Mouse (Mus musculus): ENCODE data around the gene Mast4.

The Mast4 gene

DNA sequence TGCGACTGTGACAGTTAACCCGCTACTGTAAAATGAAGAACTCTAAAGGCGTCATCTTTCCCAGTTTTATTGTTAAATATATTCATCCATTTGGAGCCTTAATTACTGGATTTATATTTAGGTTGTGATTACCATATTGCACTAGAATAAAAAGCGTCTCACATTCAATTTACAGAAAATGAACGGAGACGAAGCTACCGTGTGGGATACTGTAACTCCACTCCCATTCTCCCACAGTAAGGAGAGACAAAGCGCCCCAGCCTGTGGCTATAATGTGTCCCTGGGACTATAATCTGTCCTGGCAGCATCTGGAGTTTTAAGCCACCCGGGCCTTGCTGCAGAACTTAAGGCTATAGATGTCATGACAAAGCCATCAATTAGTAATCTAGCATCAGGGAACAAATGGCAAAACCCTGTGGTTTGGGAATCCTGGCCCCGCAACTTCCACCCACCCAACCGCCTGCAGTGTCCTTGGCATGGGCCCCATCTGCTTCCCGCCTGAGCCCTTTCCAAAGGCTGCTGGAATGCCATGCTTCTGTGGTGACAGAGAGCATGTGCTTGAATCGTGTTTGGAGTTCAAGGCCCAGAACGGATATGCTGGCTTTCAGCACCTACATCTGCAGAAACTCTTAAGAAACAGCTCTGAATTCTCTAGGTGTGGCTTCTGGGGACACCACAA, 459.7 kb downstream of the Mast4 start:
- no peak for DNase-seq (ENCODE audit: extremely low spot score, low read depth, low spot score)

- DNase-seq (ENCODE audit: extremely low spot score, low read depth, low spot score) = no peak
These were observed 460.8 kb downstream of the Mast4 start for GRCm38 (mm10) chr13:102873412-102874016.

DNA sequence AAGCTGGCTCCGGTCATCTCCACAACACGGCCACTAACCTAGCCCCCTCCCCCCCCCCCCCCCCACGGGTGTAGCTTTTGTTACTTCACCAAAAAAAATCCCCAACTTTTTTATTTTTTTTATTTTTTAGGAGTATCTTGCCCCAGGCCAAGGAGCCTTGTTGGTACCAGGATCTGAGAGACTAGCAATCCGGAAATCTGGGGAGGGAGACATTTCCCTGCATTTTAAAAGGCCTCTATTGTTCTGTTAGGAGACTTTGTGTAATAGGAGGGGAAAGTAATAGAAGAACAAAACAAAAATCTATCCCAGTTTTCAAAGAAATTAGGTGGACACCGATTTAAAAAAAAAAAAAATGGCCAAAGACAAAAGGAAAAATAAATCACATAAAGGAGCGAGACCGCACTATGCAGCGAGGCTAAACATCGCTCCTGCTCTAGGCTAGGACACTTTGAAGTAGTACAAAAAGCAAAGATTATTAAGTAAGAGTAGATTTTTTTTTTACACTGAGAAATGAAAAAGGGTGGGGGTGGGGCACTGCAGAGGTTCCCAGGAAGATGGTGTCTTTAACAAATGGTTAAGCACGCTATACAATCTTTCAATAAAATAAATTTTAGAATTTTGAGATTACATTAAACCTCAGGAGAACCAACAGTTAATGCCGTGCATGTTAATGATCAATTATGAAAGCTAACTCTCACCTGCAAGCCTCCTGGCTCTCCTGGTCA, 462.8 kb downstream of the Mast4 start:
- no peak for DNase-seq (ENCODE audit: extremely low spot score, low read depth, low spot score)

DNA sequence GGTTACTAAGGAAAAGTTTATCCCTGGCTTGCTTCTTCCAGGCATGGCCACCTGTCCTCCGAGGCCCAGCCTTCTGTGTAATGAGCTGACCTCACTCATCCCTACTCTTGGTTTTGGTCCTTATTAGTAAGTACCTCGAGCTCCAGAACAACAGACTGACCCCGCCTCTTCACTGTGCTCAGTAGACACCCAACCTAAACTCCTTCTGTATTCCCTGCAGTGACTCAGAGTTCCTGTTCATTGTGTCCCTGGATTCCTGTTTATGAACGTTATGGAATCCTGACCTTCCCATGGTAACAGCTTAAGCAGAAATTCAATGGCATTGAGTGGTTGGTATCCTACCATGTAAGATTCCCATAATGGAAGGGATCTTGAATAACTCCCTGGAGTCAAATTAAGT, 464.8 kb downstream of the Mast4 start:
- DNase-seq (ENCODE audit: extremely low spot score, low read depth, low spot score) = no peak

- DNase-seq (ENCODE audit: extremely low spot score, low read depth, low spot score) = no peak
These were observed 467.5 kb downstream of the Mast4 start for GRCm38 (mm10) chr13:102866816-102867215.

DNA sequence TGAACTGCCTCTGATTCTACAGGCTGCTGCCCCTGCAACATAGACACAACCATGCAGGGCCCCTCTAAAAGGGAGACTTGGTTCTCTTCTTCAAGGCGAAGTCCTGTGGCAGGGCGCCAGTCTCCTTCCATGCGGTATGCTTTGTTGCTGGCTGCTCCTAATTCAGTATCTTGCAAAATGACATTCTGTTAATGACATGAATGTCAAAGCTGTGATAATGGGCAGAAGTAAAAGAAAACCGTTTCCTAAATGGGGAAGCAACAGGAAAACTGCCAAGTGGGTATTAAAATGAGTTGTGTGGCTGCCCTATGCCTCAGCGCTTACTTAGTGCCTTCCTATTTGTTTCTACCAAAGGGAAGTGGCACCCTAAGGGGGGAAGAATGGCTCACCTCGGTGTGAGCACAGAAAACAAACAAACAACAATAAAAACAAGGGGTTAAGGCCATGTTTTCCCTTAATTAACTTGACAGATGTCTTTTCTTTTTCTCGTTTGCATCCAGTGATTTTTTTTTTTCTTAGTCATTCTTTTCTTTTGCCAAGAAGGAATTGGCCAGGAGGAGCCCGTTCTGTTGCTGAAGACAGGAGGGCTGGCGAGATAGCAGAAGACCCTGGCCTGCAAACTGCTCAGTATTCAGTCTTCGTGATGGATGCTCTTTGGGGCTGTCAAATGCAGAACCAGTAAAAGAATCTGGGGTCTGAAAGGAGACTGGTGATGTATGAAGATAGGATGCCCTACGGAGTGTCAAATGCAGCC, 468.1 kb downstream of the Mast4 start:
- no peak for DNase-seq (ENCODE audit: extremely low spot score, low read depth, low spot score)

DNA sequence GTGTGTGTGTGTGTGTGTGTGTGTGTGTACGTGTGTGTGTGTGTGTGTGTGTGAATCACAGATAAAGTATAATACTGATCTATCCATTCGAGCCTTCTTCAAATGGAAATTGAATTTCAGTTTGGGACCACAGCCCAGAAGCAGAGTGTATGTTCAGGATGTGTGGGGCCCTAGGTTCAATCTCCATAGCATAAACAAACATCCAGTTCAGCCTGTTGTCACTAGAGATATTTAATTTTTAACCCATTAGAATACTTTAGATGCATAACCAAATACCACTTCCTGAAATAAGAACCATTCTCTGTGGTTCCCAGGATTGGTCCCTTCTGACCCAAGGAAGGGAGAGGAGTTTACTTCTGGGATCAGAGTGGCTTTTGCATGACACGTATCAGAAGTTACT, 468.8 kb downstream of the Mast4 start:
- no peak for DNase-seq (ENCODE audit: extremely low spot score, low read depth, low spot score)

DNA sequence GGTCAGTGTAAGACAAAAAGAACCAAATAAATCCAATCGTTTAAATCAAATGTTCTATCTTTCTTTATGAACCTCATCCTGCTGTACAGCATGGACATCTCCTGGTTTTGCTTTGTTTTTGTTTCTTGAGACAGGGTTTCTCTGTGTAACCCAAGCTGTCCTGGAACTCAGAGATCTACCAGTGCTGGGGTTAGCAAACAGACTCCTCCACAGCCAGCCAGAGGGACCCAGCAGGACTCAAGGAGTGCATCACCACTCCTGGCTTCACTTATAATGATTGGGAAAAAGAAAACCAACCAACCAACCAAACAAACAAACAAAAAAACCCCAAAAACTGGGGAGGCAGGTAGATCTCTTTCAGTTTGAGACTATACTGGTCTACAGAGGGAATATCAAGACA, 469.5 kb downstream of the Mast4 start:
- DNase-seq (ENCODE audit: extremely low spot score, low read depth, low spot score) = no peak

GRCm38 (mm10) chr13:102864079-102864478, 470.2 kb downstream of the Mast4 start:
- no peak for DNase-seq (ENCODE audit: extremely low spot score, low read depth, low spot score)

DNA sequence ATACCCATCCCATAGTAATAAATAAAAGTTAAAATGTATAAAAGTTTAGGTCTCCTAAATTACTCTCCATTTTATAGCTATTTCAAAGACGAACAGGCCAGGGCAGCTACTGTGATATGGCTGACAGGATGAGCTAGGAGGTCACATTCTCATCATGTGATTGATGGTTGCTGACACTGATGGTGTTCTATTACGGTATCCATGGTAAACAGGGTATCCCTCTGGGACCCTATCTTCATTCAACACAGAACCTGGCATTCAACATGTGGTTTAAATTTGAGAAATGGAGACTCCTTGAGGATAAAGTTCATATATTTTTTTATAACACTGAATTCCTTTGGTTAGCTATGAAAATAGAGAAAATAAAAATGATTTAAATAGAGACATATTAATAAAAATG, 471.3 kb downstream of the Mast4 start:
- no peak for DNase-seq (ENCODE audit: extremely low spot score, low read depth, low spot score)

DNA sequence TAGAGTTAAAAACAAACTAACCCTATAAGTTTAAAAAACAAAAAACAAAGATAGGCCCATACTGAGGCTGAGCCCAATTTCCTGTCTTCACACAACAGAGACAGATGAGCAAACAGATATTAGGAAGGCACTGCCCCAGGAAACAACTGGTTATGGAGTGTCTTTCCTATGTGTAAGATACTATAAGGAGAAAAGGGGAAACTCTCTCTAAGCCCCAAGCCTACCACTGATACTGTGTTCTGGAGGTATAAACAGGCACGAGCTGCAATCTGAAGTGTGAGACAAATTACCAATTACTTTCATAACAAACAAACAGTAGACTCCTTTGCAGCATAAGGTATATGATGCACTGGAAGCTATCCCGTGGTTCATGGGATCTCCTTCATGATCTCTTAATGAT, 471.9 kb downstream of the Mast4 start:
- DNase-seq (ENCODE audit: extremely low spot score, low read depth, low spot score) = no peak

- DNase-seq (ENCODE audit: extremely low spot score, low read depth, low spot score) = no peak
These were observed 473.6 kb downstream of the Mast4 start for GRCm38 (mm10) chr13:102860733-102861132.

GRCm38 (mm10) chr13:102860135-102860534, 474.2 kb downstream of the Mast4 start:
- DNase-seq (ENCODE audit: extremely low spot score, low read depth, low spot score) = no peak

GRCm38 (mm10) chr13:102857539-102857838, 476.8 kb downstream of the Mast4 start:
- DNase-seq (ENCODE audit: extremely low spot score, low read depth, low spot score) = no peak

DNA sequence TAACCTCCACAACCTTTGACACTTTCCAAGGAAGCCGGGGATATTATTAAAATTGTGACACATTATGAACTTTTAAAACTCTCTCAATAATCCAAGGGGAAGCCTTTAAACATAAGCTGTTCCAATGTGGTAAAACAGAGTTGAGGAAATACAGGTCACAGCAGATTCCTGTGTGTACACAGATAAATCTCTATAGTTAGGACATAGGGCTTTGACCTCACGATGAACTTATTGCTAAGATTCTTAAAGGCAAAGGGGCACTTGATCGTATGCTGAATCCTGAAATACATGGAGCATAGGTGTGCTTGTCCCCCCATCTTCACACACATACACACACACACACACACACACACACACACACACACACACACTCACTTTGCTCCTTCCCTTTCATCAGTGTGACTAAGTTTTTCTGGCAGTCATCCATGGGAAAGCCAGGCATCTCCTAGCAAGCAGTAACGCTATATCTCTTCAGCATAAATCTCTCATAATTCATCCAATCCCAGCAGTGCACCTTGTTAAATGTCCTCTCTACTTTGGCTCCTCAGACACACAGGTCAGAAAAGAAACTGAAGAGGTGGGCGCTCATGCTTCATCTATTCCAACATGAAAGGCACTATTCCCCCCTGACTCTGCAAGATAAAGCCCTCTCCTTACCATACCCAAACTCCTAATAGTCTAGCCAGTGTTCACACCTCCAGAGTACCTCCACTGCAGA, 477.3 kb downstream of the Mast4 start:
- no peak for DNase-seq (ENCODE audit: extremely low spot score, low read depth, low spot score)

GRCm38 (mm10) chr13:102852865-102853264, 481.4 kb downstream of the Mast4 start:
- no peak for DNase-seq (ENCODE audit: extremely low spot score, low read depth, low spot score)

- no peak for DNase-seq (ENCODE audit: extremely low spot score, low read depth, low spot score)
These were observed 483.0 kb downstream of the Mast4 start for GRCm38 (mm10) chr13:102851253-102851652.

DNA sequence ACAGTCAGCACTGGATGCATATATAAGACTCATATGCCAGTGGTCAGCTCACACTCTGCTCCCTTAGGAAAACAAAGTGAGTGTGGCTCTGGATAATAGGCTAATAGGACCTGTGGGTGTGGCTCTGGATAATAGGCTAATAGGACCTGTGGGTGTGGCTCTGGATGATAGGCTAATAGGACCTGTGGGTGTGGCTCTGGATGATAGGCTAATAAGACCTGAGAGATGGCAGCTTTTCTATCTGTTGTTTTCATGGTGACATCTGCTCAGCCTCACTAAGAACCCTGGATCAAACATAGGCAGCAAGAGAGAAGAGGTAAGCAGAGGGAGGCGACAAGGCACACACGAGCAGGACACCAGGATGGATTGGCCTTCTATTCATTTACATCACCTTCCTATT, 483.7 kb downstream of the Mast4 start:
- DNase-seq (ENCODE audit: extremely low spot score, low read depth, low spot score) = no peak

DNA sequence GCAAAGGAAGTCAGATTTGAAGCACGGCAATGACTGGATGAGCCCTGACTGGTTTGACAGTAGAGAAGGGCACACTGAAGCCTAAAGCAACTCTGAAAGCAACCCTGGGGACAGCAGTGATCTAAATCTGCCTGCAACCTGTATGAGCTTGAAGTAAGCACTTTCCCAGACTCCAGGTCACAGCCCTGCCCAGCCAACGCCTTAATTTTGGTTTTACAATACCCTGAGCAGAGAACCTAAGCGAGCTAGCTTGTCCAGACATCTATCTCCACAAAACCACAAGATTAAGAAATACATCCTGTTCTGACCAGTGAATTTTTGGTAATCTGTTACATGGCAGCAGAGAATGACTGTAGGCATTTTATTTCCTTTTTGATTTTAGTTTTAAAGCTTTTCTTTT, 485.2 kb downstream of the Mast4 start:
- no peak for DNase-seq (ENCODE audit: extremely low spot score, low read depth, low spot score)

DNA sequence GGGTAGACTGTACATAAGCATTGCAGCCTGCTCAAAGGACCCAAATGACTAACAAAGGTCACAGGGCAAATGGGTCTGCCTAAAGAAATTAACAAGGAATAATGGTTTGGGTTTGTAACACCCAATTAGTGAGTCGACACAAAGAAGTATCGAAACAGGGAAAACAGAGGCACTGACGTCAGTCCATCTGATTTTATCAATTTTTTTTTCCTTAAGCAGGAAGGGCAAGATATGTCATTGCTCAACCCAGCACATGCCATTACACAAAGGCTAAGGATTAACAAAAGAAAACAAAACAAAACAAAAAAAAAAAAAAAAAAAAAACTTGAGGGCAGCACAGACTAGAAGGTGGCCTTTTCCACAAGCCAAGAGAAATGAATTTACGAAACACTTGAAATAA, 487.8 kb downstream of the Mast4 start:
- no peak for DNase-seq (ENCODE audit: extremely low spot score, low read depth, low spot score)

- no peak for DNase-seq (ENCODE audit: extremely low spot score, low read depth, low spot score)
These were observed 491.6 kb downstream of the Mast4 start for GRCm38 (mm10) chr13:102842715-102843114.
